Mouse (Mus musculus): ENCODE results near the gene Atxn3.

DNA sequence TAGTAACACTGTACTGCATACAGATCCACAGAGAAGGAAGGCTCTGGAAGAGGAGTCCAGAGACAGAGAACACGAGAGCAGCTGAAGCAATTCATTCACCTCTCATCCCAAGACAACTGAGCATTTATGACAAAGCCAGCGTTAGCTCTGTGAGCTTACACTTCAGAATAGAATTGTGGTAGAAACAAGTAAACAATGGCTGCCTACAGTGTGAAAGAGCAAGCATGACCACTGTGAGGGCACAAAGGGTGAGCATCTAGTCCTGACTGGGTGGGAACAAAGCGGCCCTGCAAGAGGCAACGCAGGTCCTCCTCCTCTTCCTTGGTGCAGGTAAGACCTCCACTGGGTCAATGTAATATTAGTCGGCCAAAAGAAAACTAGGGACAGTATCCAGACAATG lies 67.0 kb downstream of the Atxn3 start:
- TF ChIP-seq CTCF (IDR thresholded peaks at IDR 0.05; ENCODE audit: extremely low read depth, insufficient read depth, low read length) = no peak
- TF ChIP-seq POLR2A (IDR thresholded peaks at IDR 0.05; ENCODE audit: extremely low read depth, insufficient read depth, low read length) = no peak
